Mouse (Mus musculus): ENCODE data around the gene Nsun5.

DNA sequence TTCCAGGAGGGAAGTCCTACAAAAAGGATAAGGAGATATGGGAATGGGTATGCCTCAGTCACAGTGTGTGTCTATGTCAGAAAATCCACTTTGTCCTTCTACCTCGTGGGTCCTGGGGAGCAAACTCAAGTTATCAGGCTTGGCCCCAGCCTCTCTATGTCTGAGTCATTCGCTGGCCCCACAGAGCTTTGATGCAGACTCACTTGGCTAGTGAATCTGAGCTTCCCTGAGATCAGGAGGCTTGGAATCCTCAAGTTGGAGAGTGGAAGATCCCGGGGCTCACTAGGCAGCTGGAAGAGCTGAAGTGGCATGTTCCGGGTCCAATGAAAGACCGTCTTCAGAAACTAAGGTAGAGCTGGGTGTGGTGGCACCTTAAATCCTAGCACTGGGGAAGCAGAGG is 39.6 kb upstream of the Nsun5 start:
- TF ChIP-seq CTCF (IDR thresholded peaks at IDR 0.05; ENCODE audit: extremely low read depth, insufficient read length, insufficient replicate concordance, low read depth, low read length): no peak
- TF ChIP-seq POLR2A (IDR thresholded peaks at IDR 0.05; ENCODE audit: low read depth, low read length): no peak

Measured in small intestine, adult 2 months (tissue).